Mouse (Mus musculus) right cerebral cortex, postnatal 36 days (tissue): ENCODE results near the gene P4ha3.
"Not testable (repeated sequence)": the region's sequence is repeated elsewhere in the genome, so short reads cannot be mapped to it uniquely, and the experiment has no call there.

ENCODE experiments used
- DNase-seq, 2 experiments: peaks; one replicate each; pipeline ENCODE4 v3.0.0; 2022; ENCODE audit warnings: low spot score in 2 of 2, mixed read lengths in 1 of 2

P4ha3 gene

GRCm38 (mm10) chr7:100285383-100285782, at the start of gene P4ha3:
Gene P4ha3 (plus strand): TSS chr7:100285520.
- no peak for DNase-seq

DNA sequence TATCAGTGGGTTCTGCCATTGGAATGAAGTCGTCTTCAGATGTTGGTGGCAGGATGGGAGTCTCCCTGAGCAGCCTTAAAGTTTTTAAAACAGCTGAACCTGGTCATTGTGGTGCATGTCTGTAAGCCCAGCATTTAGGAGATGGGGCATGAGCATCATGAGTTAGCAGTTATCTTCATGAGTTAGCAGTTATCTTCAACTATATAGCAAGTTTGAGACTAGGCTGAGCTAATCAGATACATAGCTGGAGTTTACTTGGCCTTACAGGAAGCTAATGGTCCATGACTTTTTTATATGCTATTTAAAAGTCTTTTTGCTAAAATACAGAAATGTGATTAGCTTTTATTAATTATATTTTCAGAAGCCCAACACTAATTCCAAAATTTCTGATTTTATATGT, 47.0 kb upstream of the P4ha3 start:
- DNase-seq: no peak

GRCm38 (mm10) chr7:100240601-100241000, 44.7 kb upstream of the P4ha3 start:
- DNase-seq: no peak

GRCm38 (mm10) chr7:100243007-100243406, 42.3 kb upstream of the P4ha3 start:
- DNase-seq: no peak

- no peak for DNase-seq
Observed at GRCm38 (mm10) chr7:100244225-100244624, 41.1 kb upstream of the P4ha3 start.

- DNase-seq: no peak
Observed at GRCm38 (mm10) chr7:100245176-100245575, 40.1 kb upstream of the P4ha3 start.

DNA sequence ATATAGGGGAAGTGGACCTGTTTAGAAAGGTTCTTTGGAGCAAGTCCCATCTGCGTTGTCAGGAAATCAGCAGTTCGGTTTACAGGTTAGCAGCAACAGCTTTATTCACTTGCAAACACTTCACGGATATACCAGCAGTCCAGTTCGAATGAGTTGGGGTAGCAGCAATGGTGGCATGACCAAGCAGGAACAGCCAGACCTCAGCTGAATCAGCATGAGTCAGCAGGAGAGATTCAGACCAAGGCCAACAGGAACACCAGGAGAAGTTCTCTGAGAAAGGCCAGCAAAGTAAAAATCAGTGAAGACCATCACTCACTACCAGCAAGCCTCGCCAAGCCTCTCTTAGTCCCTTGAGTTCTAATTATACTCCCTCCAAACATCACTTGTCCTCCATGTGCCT, 34.7 kb upstream of the P4ha3 start:
- DNase-seq: no peak

GRCm38 (mm10) chr7:100262350-100262749, 23.0 kb upstream of the P4ha3 start:
- DNase-seq: no peak

GRCm38 (mm10) chr7:100264934-100265333, 20.4 kb upstream of the P4ha3 start:
- not testable (repeated sequence) for DNase-seq

GRCm38 (mm10) chr7:100272369-100272768, 13.0 kb upstream of the P4ha3 start:
- DNase-seq: no peak

DNA sequence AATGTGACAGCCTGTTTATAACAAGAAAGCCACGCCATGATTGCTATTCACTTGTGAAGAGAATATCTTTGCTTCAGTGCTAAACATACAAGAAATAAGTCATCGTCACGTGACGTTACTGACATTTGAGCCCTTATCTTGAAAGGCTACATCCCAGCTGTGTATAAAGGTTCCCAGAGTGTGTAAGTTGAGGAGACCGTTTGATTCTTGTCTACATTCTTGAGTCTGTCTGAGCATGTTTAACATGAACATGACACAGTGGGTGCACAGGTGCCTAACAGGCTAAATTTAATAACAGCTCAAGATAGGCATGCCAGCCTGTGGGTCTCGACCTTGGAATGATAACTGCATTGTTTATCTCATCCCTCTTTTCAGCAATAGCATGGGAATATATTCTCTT, 10.8 kb upstream of the P4ha3 start:
- no peak for DNase-seq

DNA sequence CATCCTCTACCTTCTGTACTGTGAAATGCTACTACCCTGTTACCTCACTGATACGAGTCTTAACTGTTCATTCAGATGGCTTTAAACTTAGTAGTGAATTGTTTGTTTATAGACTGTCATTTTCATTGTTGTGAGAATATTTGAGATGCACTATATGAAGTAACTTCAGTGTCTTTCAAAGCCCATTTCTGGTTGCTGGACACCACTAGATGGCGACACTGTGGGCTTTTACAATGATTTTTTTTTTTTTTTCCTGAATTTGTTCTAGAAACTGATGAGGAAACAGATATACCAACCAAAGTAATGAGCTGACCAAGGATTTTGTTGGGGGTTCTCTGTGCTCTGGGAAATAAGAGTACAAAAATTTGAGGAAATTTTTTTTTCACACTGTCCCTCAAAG, 8.9 kb upstream of the P4ha3 start:
- DNase-seq: no peak

DNA sequence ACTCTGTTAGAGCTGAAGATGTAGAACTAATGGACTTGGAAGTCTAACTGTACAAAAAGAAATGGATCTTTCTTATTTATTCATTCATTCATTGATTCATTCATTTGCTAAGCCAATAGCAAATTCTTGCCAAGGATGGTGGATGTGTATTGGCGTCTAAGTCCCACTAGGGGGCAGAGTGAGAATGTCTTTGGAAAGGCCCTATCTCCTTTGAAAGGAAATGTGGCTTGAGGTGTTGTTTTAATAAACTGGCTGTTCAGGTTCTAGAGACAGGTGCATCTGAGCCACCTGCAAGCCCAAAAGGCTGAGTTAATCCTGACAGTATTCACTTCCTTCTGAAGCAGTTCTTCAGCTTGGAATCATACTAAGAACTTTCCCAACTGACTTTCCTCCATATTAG, 5.5 kb upstream of the P4ha3 start:
- DNase-seq: no peak

- no peak for DNase-seq
Observed at GRCm38 (mm10) chr7:100281596-100281995, 3.7 kb upstream of the P4ha3 start.

- no peak for DNase-seq
Observed at GRCm38 (mm10) chr7:100283298-100283697, 2.0 kb upstream of the P4ha3 start.

DNA sequence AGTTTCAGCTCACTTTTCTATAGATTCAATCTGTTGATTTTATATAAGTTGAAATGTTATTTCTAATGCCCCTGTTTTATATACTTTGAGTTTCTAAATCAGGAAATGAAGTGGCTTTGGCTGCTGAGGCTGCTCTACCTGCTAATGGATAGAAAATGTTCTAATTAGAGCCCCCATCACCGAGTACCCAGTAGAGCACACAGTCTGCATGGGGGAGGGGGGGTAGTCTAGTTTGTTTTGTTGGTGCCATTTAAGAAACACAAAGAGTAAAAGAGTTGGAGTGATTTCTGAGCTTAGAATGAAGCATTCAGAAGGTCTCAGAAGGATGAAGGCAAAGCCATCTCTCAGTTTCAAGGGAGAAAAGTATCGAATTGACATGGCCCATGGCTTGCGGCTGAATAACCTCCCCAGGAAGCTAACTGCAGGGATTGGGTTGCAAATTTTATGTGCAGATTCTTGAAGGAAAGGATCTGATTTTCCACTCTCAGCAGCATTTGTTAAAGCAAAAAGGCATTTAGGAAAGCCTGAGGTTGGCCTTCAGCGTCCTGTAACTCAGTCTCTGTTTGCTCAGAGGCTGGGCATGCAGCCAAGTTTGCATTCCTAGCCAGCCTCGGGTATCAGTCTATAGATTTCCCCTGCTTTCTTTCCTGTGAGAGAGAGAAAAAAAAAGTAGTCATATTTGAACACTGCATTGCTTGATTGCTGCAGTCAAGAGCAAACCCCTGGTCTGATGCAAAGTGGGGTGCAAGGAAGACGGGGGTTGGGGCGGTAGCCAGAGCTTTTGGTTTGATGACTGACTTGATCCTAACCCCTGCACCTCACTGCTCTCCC, 2.6 kb downstream of the P4ha3 start:
- DNase-seq: no peak

GRCm38 (mm10) chr7:100288622-100289021, 3.3 kb downstream of the P4ha3 start:
- DNase-seq: no peak

GRCm38 (mm10) chr7:100293546-100293945, 8.2 kb downstream of the P4ha3 start:
- DNase-seq: no peak

GRCm38 (mm10) chr7:100295745-100296144, 10.4 kb downstream of the P4ha3 start:
- no peak for DNase-seq

GRCm38 (mm10) chr7:100296699-100297098, 11.4 kb downstream of the P4ha3 start:
- DNase-seq: no peak

DNA sequence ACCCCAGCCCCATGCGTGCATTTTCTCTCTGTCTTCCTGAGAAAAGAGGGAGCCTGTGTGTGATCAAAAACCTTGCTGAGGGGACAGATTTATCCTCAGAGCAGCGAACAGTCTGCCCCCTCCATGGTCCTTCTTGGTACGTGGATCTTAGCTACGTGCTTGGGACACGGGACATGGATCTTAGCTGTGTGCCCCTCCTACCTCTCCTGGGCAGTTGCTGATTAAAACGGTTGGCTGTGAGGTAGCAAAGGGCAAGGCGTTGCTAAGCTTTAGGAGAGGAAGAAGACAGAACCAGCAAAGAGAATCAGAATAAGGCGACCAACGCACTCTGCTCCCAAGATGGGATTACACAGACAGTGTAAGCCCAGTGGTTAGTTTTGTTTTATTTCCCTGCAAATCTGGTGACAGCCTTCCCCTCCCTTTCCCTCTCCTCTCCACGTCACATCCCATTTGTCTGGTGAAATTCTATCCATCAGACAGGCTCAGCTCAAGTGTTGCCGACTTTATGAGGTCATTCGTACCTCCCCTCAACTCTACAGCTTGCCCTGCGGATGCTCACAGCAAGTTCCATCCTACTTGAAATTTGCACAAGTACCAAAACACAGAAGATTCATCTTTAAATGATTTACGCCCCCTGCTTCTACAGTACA, 13.7 kb downstream of the P4ha3 start:
- DNase-seq: no peak

GRCm38 (mm10) chr7:100301390-100301789, 16.1 kb downstream of the P4ha3 start:
- no peak for DNase-seq

- peak; percentile 66 to 81 for DNase-seq
Observed at GRCm38 (mm10) chr7:100302316-100302715, 17.0 kb downstream of the P4ha3 start.
